Mouse (Mus musculus): ENCODE measurements around the gene Unc13a. TPM values are rescaled to one million over a fixed set of nuclear protein-coding genes. Genes with fewer than 3 reads are reported as not detected.
A peak's percentile ranks its signal among the peaks of the same experiment; 100 is the strongest.

Unc13a gene
- polyA plus RNA-seq, 1 experiment: 1.6 TPM

GRCm38 (mm10) chr8:71687616-71688015 is 16.1 kb upstream of the Unc13a start:
- WGBS: 28% methylated on average over 8 of the region's 8 CpGs
- H3K27me3 ChIP-seq (ENCODE audit: control insufficient read depth, insufficient read depth, low read length): peaks cover 5% of the 10 kb centered on the region
- H3K27ac ChIP-seq (ENCODE audit: insufficient read depth, low read depth, low read length): no peak overlapping the region
- peaks cover 15% of the 10 kb centered on the region for H3K4me1 ChIP-seq (ENCODE audit: control insufficient read depth, insufficient read depth, insufficient read length, low read length)
- TF ChIP-seq CTCF (IDR thresholded peaks at IDR 0.05; ENCODE audit: extremely low read depth, insufficient read length, insufficient replicate concordance, low read depth, low read length) (no peak), POLR2A (IDR thresholded peaks at IDR 0.05; ENCODE audit: low read depth, low read length) (no peak)
- H3K36me3 ChIP-seq (ENCODE audit: control insufficient read depth, insufficient read depth, low read length): peaks cover 24% of the 10 kb centered on the region
- H3K4me3 ChIP-seq (ENCODE audit: low read depth, low read length): no peak overlapping the region

DNA sequence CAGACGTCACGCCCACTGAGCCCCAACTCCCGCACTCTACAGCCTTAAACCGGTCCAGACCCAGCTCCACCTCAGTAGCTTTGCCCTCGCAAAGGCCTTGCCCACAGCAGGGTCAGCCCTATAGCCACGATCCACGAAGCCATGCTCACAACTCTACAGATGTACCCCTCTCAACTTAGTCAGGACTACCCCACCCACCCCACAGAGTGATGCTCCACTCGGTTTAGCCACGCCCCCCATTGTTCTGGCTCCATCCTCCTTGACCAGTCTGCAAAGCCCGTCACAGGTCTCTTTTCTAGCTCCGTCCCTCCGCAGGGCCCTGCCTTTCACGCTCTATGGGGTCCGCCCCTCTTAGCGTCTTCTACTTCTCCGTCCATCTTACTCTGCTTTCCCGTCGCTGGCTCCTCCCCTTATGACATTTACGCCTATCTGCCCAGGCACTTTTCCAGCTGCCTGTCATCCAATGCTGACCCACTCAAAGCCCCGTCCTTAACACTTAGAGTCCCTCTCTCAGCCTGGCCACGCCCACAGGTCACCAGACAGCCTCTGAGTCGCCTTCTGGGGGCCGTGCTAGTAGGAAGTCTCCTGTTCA is 14.7 kb upstream of the Unc13a start:
- peaks cover 5% of the 10 kb centered on the region for H3K27me3 ChIP-seq (ENCODE audit: control insufficient read depth, insufficient read depth, low read length)
- peak overlapping the region; percentile 21 for H3K4me3 ChIP-seq (ENCODE audit: low read depth, low read length)
- H3K27ac ChIP-seq (ENCODE audit: insufficient read depth, low read depth, low read length): no peak overlapping the region
- H3K4me1 ChIP-seq (ENCODE audit: control insufficient read depth, insufficient read depth, insufficient read length, low read length): peaks cover 15% of the 10 kb centered on the region
- H3K36me3 ChIP-seq (ENCODE audit: control insufficient read depth, insufficient read depth, low read length): peaks cover 11% of the 10 kb centered on the region
- 14% methylated on average over 23 of the region's 23 CpGs for WGBS
- TF ChIP-seq CTCF (IDR thresholded peaks at IDR 0.05; ENCODE audit: extremely low read depth, insufficient read length, insufficient replicate concordance, low read depth, low read length) (no peak), POLR2A (IDR thresholded peaks at IDR 0.05; ENCODE audit: low read depth, low read length) (0 out of 2 replicates have a peak, but pooled peaks have one; percentile 16)

GRCm38 (mm10) chr8:71685573-71685972 is 14.0 kb upstream of the Unc13a start:
- WGBS: 22% methylated on average over 29 of the region's 29 CpGs
- H3K27ac ChIP-seq (ENCODE audit: insufficient read depth, low read depth, low read length): no peak overlapping the region
- peaks cover 5% of the 10 kb centered on the region for H3K27me3 ChIP-seq (ENCODE audit: control insufficient read depth, insufficient read depth, low read length)
- peaks cover 15% of the 10 kb centered on the region for H3K4me1 ChIP-seq (ENCODE audit: control insufficient read depth, insufficient read depth, insufficient read length, low read length)
- H3K36me3 ChIP-seq (ENCODE audit: control insufficient read depth, insufficient read depth, low read length): peaks cover 6% of the 10 kb centered on the region
- TF ChIP-seq CTCF (IDR thresholded peaks at IDR 0.05; ENCODE audit: extremely low read depth, insufficient read length, insufficient replicate concordance, low read depth, low read length) (peak; percentile 28; the same call in 1 of the 2 replicates), POLR2A (IDR thresholded peaks at IDR 0.05; ENCODE audit: low read depth, low read length) (no peak)
- H3K4me3 ChIP-seq (ENCODE audit: low read depth, low read length): peak overlapping the region; percentile 21; the same call in 1 of the 2 replicates

DNA sequence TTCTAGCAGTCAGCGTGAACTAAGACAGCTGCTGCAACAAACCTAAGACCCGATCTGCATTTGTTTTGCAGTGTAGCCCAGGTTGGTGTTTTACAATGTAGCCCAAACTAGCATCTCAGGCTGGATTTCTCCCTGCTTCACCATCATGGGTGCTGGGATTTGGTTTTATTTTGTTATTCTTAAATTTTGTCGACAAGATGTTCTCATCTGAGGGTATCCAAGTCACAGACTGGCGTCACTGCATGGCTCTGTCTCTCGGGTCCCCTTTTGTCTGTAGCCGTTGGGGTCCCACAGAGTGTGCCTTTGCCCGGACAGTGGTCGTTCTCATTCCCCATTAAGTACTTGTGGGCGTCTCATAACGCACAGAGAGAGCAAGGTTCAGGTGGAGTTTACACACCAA is 13.1 kb upstream of the Unc13a start:
- TF ChIP-seq CTCF (IDR thresholded peaks at IDR 0.05; ENCODE audit: extremely low read depth, insufficient read length, insufficient replicate concordance, low read depth, low read length) (no peak), POLR2A (IDR thresholded peaks at IDR 0.05; ENCODE audit: low read depth, low read length) (no peak)
- Histone ChIP-seq H3K4me3 (ENCODE audit: low read depth, low read length) (no peak overlapping the region), H3K4me1 (ENCODE audit: control insufficient read depth, insufficient read depth, insufficient read length, low read length) (peaks cover 15% of the 10 kb centered on the region), H3K27me3 (ENCODE audit: control insufficient read depth, insufficient read depth, low read length) (peaks cover 5% of the 10 kb centered on the region), H3K36me3 (ENCODE audit: control insufficient read depth, insufficient read depth, low read length) (peaks cover 1% of the 10 kb centered on the region; the same call in 1 of the 2 replicates), H3K27ac (ENCODE audit: insufficient read depth, low read depth, low read length) (no peak overlapping the region)
- 61% methylated on average over 10 of the region's 10 CpGs for WGBS

- TF ChIP-seq CTCF (IDR thresholded peaks at IDR 0.05; ENCODE audit: extremely low read depth, insufficient read length, insufficient replicate concordance, low read depth, low read length) (no peak), POLR2A (IDR thresholded peaks at IDR 0.05; ENCODE audit: low read depth, low read length) (no peak)
- H3K27ac ChIP-seq (ENCODE audit: insufficient read depth, low read depth, low read length): no peak overlapping the region
- peaks cover 15% of the 10 kb centered on the region for H3K4me1 ChIP-seq (ENCODE audit: control insufficient read depth, insufficient read depth, insufficient read length, low read length)
- H3K36me3 ChIP-seq (ENCODE audit: control insufficient read depth, insufficient read depth, low read length): peaks cover 1% of the 10 kb centered on the region; the same call in 1 of the 2 replicates
- H3K27me3 ChIP-seq (ENCODE audit: control insufficient read depth, insufficient read depth, low read length): peaks cover 3% of the 10 kb centered on the region
- 83% methylated on average over 12 of the region's 12 CpGs for WGBS
- H3K4me3 ChIP-seq (ENCODE audit: low read depth, low read length): no peak overlapping the region
Observed at GRCm38 (mm10) chr8:71682832-71683231, 11.3 kb upstream of the Unc13a start.

GRCm38 (mm10) chr8:71681369-71681915 is 9.9 kb upstream of the Unc13a start:
- WGBS: 72% methylated on average over 18 of the region's 18 CpGs
- Histone ChIP-seq H3K27me3 (ENCODE audit: control insufficient read depth, insufficient read depth, low read length) (no peaks in the 10 kb centered on the region), H3K36me3 (ENCODE audit: control insufficient read depth, insufficient read depth, low read length) (peaks cover 1% of the 10 kb centered on the region; the same call in 1 of the 2 replicates)

GRCm38 (mm10) chr8:71680471-71680870 is 8.9 kb upstream of the Unc13a start:
- TF ChIP-seq POLR2A (IDR thresholded peaks at IDR 0.05; ENCODE audit: low read depth, low read length) (no peak), CTCF (IDR thresholded peaks at IDR 0.05; ENCODE audit: extremely low read depth, insufficient read length, insufficient replicate concordance, low read depth, low read length) (no peak)
- 82% methylated on average over 21 of the region's 21 CpGs for WGBS
- H3K4me1 ChIP-seq (ENCODE audit: control insufficient read depth, insufficient read depth, insufficient read length, low read length): peaks cover 5% of the 10 kb centered on the region
- H3K27me3 ChIP-seq (ENCODE audit: control insufficient read depth, insufficient read depth, low read length): no peaks in the 10 kb centered on the region
- H3K27ac ChIP-seq (ENCODE audit: insufficient read depth, low read depth, low read length): no peak overlapping the region
- H3K4me3 ChIP-seq (ENCODE audit: low read depth, low read length): no peak overlapping the region
- H3K36me3 ChIP-seq (ENCODE audit: control insufficient read depth, insufficient read depth, low read length): peaks cover 1% of the 10 kb centered on the region; the same call in 1 of the 2 replicates

More at GRCm38 (mm10) chr8:71681369-71681915, 9.9 kb upstream of the Unc13a start:
- Histone ChIP-seq H3K27ac (ENCODE audit: insufficient read depth, low read depth, low read length) (no peak overlapping the region), H3K4me1 (ENCODE audit: control insufficient read depth, insufficient read depth, insufficient read length, low read length) (peaks cover 12% of the 10 kb centered on the region), H3K4me3 (ENCODE audit: low read depth, low read length) (no peak overlapping the region)
- TF ChIP-seq POLR2A (IDR thresholded peaks at IDR 0.05; ENCODE audit: low read depth, low read length): no peak
- TF ChIP-seq CTCF (IDR thresholded peaks at IDR 0.05; ENCODE audit: extremely low read depth, insufficient read length, insufficient replicate concordance, low read depth, low read length): no peak
